Mouse (Mus musculus): ENCODE measurements around the gene Pole3.

The Pole3 gene

DNA sequence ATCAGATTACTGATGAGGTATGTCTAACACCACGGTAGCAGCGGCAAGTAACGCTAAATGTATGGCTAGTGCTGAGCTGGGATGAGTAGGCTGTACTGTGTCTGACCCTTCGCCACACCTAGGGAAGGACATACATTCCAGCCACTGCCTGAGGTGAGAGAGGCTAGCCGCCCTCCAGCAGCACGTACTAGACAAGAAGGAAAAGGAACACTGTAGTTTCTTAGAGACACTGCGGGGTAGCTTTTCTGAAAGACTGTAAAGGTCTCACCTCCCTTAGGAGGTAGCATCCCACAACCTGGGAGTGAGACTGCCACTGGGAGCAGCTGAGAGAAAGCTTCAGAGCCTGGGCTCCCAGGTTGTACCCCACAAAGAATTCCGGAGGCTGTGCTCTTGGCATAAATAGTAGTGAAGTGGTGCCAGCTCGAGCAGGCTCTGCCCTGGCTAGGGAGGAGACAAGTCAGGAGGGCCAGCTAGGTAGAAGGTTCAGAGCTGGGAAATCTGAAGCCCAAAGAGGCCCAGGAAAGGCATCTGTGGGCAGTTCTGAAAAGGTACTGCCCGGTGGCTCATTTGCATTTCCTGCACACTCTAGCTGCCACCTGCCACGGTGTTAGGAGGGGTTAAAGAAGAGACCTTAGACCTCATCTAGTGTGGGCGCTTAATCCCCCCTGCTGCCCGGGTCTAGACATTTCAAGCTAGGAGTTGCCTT, 6.3 kb downstream of the Pole3 start:
- no peak for DNase-seq (ENCODE audit: low read depth, low spot score)

DNA sequence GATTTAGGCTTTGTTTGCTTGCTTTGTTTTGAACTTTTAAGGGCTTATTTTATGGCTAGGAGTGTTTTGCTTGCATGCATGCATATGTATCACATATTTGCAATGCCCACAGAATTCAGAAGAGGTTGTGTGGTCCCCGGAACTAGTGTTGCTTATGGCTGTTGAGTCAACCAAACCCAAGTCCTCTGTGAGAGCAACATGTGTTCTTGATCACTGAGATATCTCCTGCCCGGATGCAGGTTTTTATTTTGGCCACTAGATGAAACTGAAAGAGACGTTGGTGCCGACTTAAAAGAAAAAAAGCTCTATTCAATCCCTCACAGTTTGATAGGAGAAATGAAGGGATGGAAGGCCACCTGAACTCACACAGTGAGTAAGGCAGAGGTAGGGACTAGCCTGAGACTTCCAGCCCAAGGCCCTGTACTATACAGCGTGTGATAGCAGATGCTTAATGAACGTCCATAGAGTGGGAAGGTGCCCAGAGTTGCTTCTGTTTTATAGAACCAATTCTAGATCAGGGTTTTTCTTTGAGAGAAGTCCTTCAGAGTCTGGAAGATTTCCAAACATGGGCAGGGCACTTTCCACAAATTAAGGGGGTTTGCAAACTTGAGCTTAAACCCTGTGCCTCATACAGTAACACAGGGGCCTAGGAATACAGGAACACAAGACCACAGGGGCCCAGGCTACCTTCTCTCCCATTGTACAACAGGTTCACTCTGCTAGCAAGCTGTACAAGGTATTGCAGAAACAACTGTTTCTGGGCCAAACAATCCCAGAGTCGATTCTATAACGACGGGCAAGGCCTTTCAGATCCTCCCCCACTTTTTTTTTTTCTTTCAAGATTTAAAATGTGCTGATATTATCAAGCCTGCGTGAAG, 7.1 kb downstream of the Pole3 start:
- no peak for DNase-seq (ENCODE audit: low read depth, low spot score)

DNA sequence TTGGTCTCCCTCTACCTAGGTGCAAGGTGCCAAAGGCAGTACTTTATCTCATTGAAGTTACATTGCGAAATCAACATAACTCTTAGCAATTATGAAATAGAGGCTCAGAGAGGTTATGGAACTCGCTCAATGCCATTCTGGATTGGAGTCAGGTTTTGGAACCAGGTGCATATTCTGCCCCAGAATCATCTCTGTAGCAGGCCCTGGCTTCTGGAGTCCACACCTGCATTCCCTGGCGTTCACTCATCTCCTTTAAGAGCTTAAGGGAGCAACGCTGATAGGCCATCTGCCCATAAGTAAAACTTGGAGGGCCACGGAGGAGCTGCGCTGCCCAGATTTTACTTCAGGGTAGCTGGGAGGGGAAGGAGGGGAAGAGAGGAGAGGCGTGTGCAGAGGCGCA, 7.8 kb downstream of the Pole3 start:
- DNase-seq (ENCODE audit: low read depth, low spot score) = no peak

DNA sequence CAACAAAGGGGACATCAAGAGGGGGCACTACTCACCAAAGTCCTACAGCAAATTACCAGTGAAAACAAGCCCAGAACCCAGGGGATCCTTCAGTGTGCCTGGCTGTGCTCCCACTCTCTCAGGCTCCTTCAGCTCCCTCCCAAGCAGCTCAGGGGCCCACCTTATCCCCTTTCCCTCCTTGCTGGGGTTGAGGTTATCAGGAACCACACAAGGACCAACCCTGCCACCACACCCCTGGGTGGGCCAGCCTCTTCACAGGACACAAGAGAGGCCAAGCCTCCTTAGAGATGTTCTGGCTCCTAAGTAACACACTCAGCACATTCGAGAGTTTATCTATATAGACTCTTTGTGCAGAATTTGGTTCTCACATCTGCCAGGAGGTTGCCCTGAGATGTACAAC, 8.3 kb downstream of the Pole3 start:
- DNase-seq (ENCODE audit: low read depth, low spot score) = no peak

DNA sequence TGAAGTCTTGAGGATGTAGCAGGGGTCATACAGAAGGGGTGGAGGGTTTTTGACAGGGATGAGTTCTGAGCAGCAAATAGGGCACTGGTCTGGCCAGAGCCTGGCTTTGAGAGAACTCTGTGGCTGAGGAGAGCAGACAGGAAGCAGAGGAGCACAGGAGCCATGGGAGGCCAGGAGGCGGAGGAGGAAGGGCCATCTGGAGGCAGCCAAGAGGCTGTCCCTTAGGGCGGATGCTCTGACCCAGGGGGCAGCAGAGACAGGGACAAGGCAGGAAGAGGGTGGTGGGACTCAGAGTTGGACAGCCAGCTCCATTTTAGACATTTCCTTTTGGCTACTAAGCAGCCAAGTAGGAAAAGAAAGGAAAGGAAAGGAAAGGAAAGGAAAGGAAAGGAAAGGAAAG, 8.8 kb downstream of the Pole3 start:
- no peak for DNase-seq (ENCODE audit: low read depth, low spot score)

DNA sequence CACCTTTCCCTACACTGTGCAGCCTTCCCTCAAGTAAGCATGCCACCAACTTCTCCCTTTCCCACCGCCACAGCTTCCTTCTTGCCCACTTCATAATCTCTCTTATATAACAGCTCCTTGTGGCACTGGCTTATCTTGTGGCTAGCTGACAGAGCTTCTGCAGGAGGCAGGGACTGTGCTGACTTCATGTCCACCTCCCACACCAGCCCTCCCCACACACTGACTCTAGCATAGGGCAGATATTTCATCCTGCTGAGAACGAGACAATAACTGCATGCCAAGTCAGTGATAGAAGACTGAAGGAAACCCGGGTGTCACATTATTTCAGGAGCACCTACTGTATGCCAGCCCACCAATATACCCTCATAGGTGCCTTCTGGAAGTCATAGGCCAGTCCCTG, 9.4 kb downstream of the Pole3 start:
- no peak for DNase-seq (ENCODE audit: low read depth, low spot score)

DNA sequence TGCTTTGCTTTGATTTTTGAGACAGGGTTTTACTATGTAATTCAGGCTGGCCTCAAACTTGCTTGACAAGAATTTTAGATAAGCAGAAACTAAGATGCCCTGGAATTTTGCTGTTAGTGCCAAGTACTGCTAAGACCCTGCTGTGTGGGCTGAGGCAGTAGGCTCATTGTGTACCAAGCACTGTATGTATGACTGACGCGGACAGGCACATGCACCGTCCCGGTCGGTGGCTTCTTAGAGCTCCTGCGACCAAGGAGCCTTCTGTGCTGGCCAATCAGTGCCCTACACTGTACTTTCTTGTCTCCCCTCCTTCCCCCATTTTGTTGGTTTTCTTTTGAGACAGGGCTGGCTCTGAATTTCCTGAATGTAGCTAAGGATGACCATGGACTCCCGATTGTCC, 9.9 kb downstream of the Pole3 start:
- DNase-seq (ENCODE audit: low read depth, low spot score) = no peak

DNA sequence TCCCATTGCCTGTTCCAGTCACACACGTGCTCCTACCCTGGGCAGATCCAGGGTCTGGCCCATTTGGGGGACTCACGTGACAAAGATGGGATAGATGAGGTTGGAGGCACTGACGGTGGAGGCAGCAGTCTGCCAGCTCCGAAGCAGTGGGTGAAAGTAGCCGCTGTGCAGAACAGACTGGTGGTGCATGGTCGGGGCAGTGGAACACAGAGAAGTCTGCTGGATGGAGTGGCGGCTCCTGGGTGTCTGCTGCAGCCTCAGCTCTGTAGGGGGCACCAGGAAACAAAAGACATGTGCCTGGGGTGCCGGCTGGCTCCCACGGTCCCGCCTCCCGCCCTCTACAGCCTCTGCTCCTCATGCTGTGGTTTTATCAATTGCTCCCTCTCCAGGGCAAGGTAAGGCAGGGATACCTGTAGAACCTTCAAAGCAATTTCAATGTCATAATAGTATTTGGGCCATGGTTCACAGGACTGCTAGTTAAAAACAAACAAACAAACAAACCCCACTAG, 10.8 kb downstream of the Pole3 start:
- no peak for DNase-seq (ENCODE audit: low read depth, low spot score)

DNA sequence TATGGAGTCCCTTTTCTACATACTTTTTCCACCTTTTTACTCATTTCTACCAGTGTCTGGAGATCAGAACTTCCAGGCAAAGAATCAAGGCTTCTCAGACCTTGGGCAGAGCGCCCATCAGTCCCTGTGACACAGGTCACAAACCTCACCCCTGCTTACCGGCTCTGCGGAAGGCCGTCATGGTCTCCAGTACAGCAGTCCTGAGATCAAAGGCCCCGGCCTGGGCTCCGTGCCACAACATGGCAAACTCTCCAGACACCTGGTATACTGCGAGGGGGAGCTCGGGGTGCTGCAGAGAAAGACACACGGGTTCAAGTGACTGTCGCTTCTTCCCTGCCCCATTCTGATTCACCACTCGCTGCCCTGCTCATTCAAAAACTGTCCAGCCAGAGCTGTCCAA, 14.9 kb downstream of the Pole3 start:
- DNase-seq (ENCODE audit: low read depth, low spot score) = no peak

DNA sequence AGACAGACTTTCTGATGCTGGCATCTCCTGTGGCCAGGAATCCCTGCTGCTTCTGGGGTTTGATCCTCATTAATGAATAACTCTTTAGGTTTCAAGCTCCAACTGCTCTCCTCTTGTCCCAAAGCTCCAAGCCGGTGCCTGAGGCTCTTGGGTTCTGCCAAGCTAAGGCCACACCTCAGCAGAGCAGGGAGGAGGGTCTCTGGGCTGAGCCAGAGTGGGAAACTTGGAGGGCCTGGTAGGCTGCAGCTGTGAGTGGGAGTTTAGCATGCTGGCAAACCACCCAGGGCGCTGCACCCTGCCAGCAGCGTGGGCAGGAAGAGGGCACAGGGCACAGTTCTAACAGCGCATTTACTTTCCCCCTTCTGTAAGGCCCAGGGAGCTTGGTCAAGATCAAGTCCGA, 16.0 kb downstream of the Pole3 start:
- DNase-seq (ENCODE audit: low read depth, low spot score) = no peak

DNA sequence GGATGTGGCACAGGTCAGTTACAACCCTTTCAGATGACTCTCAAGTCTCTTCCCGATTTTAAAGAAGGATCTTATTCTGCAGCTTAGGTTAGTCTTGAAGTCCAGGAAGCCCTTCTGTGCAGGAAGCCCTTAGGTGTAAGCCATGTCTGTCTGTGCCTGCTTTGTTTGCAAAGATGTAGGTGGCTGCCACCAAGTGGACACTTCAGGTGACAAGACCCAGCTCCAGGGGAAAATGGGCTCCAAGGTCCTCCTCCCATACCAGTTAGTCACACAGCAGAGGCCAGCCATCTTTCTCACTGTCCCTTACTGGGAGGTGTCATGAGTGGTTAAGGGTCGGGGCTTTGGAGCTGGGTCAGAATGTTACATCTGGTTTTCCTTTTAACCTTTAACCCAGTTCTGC, 18.1 kb downstream of the Pole3 start:
- DNase-seq (ENCODE audit: low read depth, low spot score) = no peak

DNA sequence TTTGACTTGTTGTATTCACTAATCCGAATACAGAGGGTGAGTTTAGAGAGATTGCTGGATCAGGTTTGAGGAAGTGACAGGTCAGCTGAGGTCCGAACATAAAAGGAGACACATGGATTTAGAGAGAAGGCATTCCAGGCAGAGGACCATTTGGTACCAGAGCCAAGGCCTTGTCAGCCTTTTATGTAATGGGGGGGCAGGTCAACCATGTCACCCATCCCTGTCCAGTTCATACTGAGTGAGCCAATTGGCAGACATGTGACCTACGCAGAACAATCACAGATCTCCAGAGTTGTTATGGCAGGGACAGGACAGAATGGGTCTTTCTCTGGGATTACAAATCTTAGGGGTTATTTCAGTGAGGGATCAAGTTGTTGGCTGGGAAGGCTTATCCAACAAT, 18.9 kb downstream of the Pole3 start:
- DNase-seq (ENCODE audit: low read depth, low spot score) = no peak

DNA sequence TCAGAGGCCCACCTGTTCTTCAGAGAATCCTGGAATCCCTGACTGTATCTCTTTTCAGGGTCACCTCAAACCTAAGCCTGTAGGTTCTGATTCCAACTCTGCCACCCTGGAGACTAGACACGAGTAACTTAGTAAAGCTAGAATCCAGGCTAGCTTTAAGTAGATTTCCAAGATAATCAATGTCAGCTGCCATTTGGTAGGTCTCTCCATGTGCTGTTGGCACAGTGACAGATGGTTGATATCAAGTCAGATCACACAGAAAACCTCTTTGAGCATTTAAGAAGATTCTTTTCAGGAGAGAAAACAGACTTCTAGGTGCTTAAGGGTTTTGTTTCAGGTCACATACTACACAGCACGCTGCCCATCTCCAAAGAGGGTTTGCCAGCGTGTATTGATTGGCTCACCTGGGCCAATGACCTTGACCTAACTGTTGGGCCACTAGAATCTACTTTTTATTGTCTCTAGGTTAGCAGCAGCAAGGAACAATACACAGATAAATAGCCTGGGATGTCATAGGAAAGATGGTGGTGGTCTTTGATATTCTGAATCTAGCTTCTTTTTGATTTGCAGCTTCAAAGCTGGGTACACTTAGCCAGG, 21.4 kb downstream of the Pole3 start, which contains the start of gene Hdhd3:
Hdhd3 (minus strand) TSS at position 94 of the 597 bp plus-strand sequence.
- no peak for DNase-seq (ENCODE audit: low read depth, low spot score)

DNA sequence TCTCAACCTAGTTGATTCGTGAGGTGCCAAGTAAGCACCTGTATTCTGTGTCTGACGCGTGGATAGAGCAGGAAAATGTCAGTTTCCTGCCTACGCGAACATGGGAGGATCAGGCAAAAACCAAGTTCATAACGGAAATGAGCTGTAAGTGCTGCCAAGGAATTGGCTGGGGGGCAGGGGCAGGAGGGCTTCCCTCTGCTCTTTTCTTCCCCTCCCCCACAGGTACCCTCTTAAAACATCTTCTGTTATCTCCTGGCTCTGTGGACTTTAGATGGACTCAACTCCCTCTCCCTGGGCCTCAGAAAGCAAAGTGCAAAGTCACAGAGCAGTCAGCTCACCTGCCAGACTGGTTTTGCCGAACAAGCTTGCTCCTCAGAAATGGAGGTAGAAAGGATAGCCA, 21.9 kb downstream of the Pole3 start:
- no peak for DNase-seq (ENCODE audit: low read depth, low spot score)

DNA sequence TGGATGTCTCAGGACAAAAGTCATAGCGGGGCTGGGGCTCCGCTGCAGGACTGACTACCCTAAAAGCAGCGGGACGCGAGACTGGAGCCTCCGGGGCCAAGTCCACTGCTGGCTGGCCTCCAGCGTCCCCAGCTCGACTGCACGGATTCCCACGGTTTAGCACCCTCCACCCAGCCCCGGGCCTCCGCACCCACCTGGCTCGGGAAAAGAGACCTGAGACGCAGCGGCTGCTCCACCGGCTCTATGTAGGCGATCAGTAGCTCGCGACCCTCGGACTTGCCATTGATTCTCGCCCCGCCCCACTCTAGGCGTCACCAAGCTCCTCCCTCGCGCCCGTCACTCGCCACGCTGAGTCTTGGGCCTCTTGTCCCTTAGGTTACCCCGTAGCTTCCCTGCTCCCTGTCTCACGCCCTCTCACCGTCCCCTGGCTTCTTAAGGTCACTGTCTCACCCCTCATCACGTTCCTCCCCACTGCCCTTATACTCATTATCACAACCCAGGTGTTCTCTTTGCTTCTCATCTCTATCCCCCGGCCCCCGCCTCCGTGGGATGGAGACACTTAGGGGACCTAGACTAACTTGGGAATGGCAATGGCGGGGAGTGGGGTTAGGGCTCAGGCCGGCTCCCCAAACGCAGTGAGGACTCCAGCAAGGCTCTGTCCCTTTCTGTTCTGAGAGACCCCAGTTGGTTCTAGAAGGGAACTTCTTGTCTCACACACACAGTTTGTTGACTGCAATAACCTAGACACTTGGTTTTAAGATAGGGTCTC, 22.7 kb downstream of the Pole3 start:
- peak; percentile 95 for DNase-seq (ENCODE audit: low read depth, low spot score)

DNA sequence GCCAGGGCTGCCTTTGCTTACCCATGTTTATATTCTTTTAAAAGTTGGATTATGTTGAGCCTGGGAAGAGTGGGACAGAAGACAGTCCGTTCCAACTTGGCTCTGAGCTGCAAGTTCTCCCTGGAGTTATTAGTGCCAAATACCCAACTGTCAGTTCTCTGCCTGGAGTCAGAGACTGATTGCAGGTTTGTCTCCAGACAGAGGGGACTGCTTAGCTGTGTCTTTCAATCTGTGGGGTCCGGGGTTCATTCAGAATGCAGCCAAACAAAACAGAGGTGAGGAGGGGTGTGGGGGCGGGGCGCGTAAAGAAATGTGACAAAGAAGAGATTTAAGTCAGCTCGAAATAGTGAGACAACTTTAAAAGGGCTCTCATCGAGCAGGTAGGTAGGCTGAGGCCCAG, 23.3 kb downstream of the Pole3 start:
- no peak for DNase-seq (ENCODE audit: low read depth, low spot score)

DNA sequence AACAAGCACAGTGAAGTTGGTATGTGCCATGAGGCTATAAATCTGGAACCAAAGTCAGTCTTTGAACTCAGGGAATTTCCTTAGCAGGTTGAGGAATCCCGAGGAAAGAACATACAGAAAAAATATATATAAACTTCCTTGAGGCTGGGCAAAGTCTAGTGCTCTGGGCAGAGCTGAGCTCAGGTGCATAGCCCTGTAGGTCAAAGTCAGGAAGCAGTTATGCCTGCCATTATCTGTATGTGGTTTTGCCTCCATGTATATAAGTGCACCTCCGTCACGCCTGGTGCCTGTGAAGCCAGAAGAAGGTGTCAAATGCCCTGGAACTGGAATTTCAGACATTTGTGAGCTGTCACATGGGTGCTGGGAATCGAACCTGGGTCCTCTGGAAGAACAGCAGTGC, 24.1 kb downstream of the Pole3 start:
- DNase-seq (ENCODE audit: low read depth, low spot score) = no peak

DNA sequence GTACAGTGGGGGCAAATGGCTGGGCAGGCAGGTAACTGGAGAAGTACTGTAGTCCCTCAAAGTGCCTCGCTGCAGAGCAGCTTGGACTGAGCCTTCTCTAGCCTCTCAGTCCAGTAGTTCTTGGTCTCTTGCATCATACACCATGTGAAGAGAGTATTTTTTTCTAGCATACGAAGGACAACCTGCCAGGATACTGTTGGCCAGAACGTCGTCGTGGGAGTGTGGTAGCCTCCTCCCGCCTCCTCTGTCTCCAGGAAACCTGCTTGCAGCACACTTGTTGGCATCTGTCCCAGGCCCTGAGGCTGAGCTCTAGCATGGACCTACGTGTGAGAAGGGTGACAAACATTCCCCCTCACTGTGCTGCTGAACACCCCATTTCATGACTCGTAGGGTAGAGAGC, 28.1 kb downstream of the Pole3 start:
- no peak for DNase-seq (ENCODE audit: low read depth, low spot score)

DNA sequence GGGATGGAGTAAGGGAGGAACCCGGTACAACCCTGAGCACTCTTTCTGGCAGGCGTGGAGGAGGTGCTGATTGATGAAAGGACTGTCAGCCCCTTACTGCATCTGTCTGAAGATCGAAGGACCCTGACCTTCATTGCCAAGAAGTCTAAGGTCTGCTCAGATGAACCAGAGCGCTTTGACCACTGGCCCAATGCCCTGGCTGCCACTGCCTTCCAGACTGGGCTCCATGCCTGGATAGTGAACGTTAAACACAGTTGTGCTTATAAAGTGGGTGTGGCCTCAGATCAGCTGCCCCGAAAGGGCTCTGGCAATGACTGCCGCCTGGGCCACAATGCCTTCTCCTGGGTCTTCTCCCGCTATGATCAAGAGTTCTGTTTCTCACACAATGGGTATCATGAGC, 28.9 kb downstream of the Pole3 start:
- DNase-seq (ENCODE audit: low read depth, low spot score) = no peak

DNA sequence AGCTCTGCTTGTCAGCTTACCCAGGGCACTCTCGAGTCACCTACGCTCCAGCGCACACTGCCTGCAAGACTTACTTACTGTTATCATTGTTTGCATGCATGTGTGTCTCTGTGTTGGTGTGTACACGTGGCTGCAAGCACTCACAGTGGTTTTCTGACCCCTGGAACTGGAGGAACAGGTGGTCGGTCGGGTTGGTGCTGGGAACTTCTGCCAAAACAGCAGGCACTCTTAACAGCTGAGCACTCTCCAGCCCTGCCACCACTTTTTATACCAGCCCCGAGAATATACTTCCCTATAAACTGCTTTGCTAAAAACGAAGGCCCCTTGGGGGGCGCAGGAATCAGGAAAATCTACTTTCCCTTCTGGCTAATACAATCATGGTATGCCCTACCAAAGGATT, 30.6 kb downstream of the Pole3 start:
- no peak for DNase-seq (ENCODE audit: low read depth, low spot score)

DNA sequence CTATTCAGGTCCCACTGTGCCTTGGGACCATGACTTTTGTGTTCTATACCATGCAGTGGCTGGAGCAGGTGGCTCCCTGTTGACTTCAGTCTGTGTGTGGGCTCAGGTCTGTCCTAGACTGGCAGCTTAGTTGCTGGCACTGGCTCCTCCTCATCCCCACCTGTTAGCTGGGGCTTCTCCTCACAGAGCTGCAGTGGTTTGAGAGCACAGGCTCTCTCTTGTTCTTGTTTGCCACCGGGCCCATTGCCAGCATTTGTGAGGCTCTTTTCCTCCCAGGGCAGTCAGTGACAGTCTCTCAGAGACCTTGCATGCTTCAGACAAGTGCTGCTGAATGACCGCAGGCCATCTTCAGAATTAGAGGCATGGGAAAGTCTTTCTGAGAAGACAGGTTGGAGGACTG, 32.2 kb downstream of the Pole3 start:
- no peak for DNase-seq (ENCODE audit: low read depth, low spot score)

DNA sequence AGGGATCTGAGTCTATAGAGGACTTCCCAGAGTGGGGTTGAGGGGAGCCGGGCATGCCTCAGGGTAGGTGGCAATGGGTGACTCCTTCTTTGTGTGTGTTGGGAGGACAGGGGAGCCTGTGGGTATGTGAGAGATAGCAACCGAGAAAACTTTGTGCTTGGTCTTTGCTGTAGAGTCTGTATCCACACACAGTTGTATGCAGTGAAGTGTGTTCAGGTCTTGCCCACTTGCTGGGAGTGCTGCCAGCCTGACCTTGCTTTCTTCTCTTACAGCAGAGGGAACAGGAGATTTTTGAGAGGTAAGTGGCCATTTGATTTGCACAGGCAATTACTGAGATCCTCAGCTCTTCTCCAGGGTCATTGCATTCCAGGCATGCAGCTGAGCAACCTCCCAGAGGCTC, 37.0 kb downstream of the Pole3 start:
- no peak for DNase-seq (ENCODE audit: low read depth, low spot score)

Data from embryo, embryonic 11.5 days (tissue).